Mouse (Mus musculus) limb, embryonic 11.5 days (tissue): ENCODE data around the gene Gmip. TPM values are rescaled to one million over a fixed set of nuclear protein-coding genes. Genes with fewer than 3 reads are reported as not detected.

ENCODE experiments used
- ATAC-seq: fragments of 200-750 bp; cut with Nextera tagmentation; 2 replicates; pipeline ENCODE4 v1.8.0; 2017; ENCODE audit warnings: low read depth; ENCODE audit not compliant: insufficient number of reproducible peaks, low FRiP score, low TSS enrichment
- DNase-seq: peaks from one replicate; pipeline ENCODE4 v3.0.0-alpha.2; 2015; ENCODE audit warnings: low spot score
- H3K27ac ChIP-seq: fragments of 300-500 bp; sonication (generic); replicated peaks from 2 replicates; pipeline ENCODE4 v1.5.1; 2014; ENCODE audit warnings: low read depth, mild to moderate bottlenecking, low read length
- H3K27me3 ChIP-seq: fragments of 300-500 bp; sonication (generic); 2 replicates; pipeline ENCODE4 v1.6.1; 2014; ENCODE audit warnings: mild to moderate bottlenecking, low read length, mixed read lengths; ENCODE audit not compliant: control insufficient read depth, insufficient read depth
- H3K36me3 ChIP-seq: fragments of 300-500 bp; sonication (generic); 2 replicates; pipeline ENCODE4 v1.6.1; 2014; ENCODE audit warnings: mild to moderate bottlenecking, low read length, moderate library complexity, mixed read lengths; ENCODE audit not compliant: control insufficient read depth, insufficient read depth
- H3K4me1 ChIP-seq: fragments of 300-500 bp; sonication (generic); 2 replicates; pipeline ENCODE4 v1.6.1; 2014; ENCODE audit warnings: low read length, mixed read lengths; ENCODE audit not compliant: control insufficient read depth, insufficient read depth
- H3K4me2 ChIP-seq: fragments of 300-500 bp; sonication (generic); 2 replicates; pipeline ENCODE4 v1.6.1; 2014; ENCODE audit warnings: low read depth, mild to moderate bottlenecking, moderate library complexity; ENCODE audit not compliant: severe bottlenecking
- H3K4me3 ChIP-seq: fragments of 300-500 bp; sonication (generic); 2 replicates; pipeline ENCODE4 v1.5.1; 2014; ENCODE audit warnings: low read depth, low read length
- H3K9ac ChIP-seq: fragments of 300-500 bp; sonication (generic); 2 replicates; pipeline ENCODE4 v1.6.1; 2014; ENCODE audit warnings: mild to moderate bottlenecking, low read length
- H3K9me3 ChIP-seq: fragments of 300-500 bp; sonication (generic); 2 replicates; pipeline ENCODE4 v1.6.1; 2016; ENCODE audit warnings: low read length; ENCODE audit not compliant: control insufficient read depth
- WGBS: fragments of 180-500 bp; shearing (Covaris S2); extraction: QIAGEN DNeasy Blood & Tissue Kit; methylation state at CpG from one replicate; pipeline ENCODE4 v1.1.7; 2014; 5-methylcytosine and 5-hydroxymethylcytosine counted together
- polyA plus RNA-seq: library from polyadenylated mRNA; unstranded; fragments of >200 nt; fragmentation: Nextera tagmentation; extraction: Ambion mirVana; gene quantifications from 2 replicates; pipeline ENCODE4 v1.2.1, GENCODE M21; 2014

The Gmip gene
- polyA plus RNA-seq, 1 experiment from 2014 or later: 5.0 TPM

- ATAC-seq: no peak
- H3K4me2 ChIP-seq: no peak overlapping the region
- WGBS: 90% methylated on average over 5 of the region's 5 CpGs
These were observed 1.2 kb upstream of the Gmip start for GRCm38 (mm10) chr8:69807236-69807635.

GRCm38 (mm10) chr8:69808864-69809403, 455 bp downstream of the Gmip start:
- no peaks in the 10 kb centered on the region for H3K27me3 ChIP-seq
- H3K4me1 ChIP-seq: no peaks in the 10 kb centered on the region
- DNase-seq: peak; percentile 47
- no peak overlapping the region for H3K27ac ChIP-seq
- ATAC-seq: peak; percentile 32
- peak overlapping the region; percentile 43; the same call in 1 of the 2 replicates for H3K9ac ChIP-seq
- peaks cover 21% of the 10 kb centered on the region for H3K36me3 ChIP-seq
- no peaks in the 10 kb centered on the region for H3K9me3 ChIP-seq
- H3K4me2 ChIP-seq: peak overlapping the region; percentile 57
- 2% methylated on average over 23 of the region's 23 CpGs for WGBS
- peak overlapping the region; percentile 25 for H3K4me3 ChIP-seq

More at GRCm38 (mm10) chr8:69807236-69807635, 1.2 kb upstream of the Gmip start:
- DNase-seq: no peak
- no peak overlapping the region for H3K4me3 ChIP-seq
- H3K36me3 ChIP-seq: peaks cover 37% of the 10 kb centered on the region
- H3K9me3 ChIP-seq: no peaks in the 10 kb centered on the region
- no peaks in the 10 kb centered on the region for H3K27me3 ChIP-seq
- H3K4me1 ChIP-seq: no peaks in the 10 kb centered on the region
- no peak overlapping the region for H3K27ac ChIP-seq
- H3K9ac ChIP-seq: no peak overlapping the region

GRCm38 (mm10) chr8:69809820-69810219, 1.3 kb downstream of the Gmip start:
- WGBS: 55% methylated on average over 3 of the region's 3 CpGs
- Histone ChIP-seq H3K9me3 (no peaks in the 10 kb centered on the region), H3K4me3 (no peak overlapping the region), H3K36me3 (peaks cover 21% of the 10 kb centered on the region), H3K27ac (no peak overlapping the region), H3K27me3 (no peaks in the 10 kb centered on the region), H3K9ac (no peak overlapping the region), H3K4me1 (no peaks in the 10 kb centered on the region), H3K4me2 (no peak overlapping the region)
- ATAC-seq (no peak), DNase-seq (no peak)

- no peaks in the 10 kb centered on the region for H3K4me1 ChIP-seq
- no peaks in the 10 kb centered on the region for H3K9me3 ChIP-seq
- H3K9ac ChIP-seq: no peak overlapping the region
- ATAC-seq (no peak), DNase-seq (no peak)
- H3K27ac ChIP-seq: no peak overlapping the region
- no peak overlapping the region for H3K4me3 ChIP-seq
- no peaks in the 10 kb centered on the region for H3K27me3 ChIP-seq
- WGBS: 86% methylated on average over 2 of the region's 2 CpGs
- no peak overlapping the region for H3K4me2 ChIP-seq
- peaks cover 4% of the 10 kb centered on the region; the same call in 1 of the 2 replicates for H3K36me3 ChIP-seq
These were observed 6.4 kb downstream of the Gmip start for GRCm38 (mm10) chr8:69814881-69815280.

- no peak for DNase-seq
- no peaks in the 10 kb centered on the region for H3K4me1 ChIP-seq
- no peak overlapping the region for H3K4me3 ChIP-seq
- H3K36me3 ChIP-seq: peaks cover 4% of the 10 kb centered on the region; the same call in 1 of the 2 replicates
- no peaks in the 10 kb centered on the region for H3K9me3 ChIP-seq
- no peaks in the 10 kb centered on the region for H3K27me3 ChIP-seq
- no peak overlapping the region for H3K9ac ChIP-seq
- ATAC-seq: no peak
- 93% methylated on average over 4 of the region's 4 CpGs for WGBS
- H3K27ac ChIP-seq: no peak overlapping the region
- no peak overlapping the region for H3K4me2 ChIP-seq
These were observed 6.9 kb downstream of the Gmip start for GRCm38 (mm10) chr8:69815396-69815795.

GRCm38 (mm10) chr8:69820466-69820865, 12.0 kb downstream of the Gmip start:
- no peak for ATAC-seq
- WGBS: 77% methylated on average over 9 of the region's 9 CpGs
- no peak for DNase-seq
- H3K9me3 ChIP-seq: no peaks in the 10 kb centered on the region
- peaks cover 2% of the 10 kb centered on the region; the same call in 1 of the 2 replicates for H3K36me3 ChIP-seq
- peaks cover 19% of the 10 kb centered on the region for H3K4me1 ChIP-seq
- H3K27me3 ChIP-seq: no peaks in the 10 kb centered on the region
- no peak overlapping the region for H3K9ac ChIP-seq
- H3K4me2 ChIP-seq: no peak overlapping the region
- no peak overlapping the region for H3K27ac ChIP-seq
- H3K4me3 ChIP-seq: no peak overlapping the region

GRCm38 (mm10) chr8:69821971-69822385, 13.5 kb downstream of the Gmip start:
- H3K27me3 ChIP-seq: no peaks in the 10 kb centered on the region
- peak overlapping the region; percentile 74 for H3K4me3 ChIP-seq
- H3K27ac ChIP-seq: no peak overlapping the region
- H3K36me3 ChIP-seq: peaks cover 5% of the 10 kb centered on the region
- H3K4me2 ChIP-seq: peak overlapping the region; percentile 58
- ATAC-seq (peak; percentile 63), DNase-seq (peak; percentile 81)
- no peaks in the 10 kb centered on the region for H3K9me3 ChIP-seq
- peak overlapping the region; percentile 84 for H3K9ac ChIP-seq
- H3K4me1 ChIP-seq: peaks cover 19% of the 10 kb centered on the region
- WGBS: under 1% methylated on average over 16 of the region's 22 CpGs

- whole genome bisulfite sequencing: 2% methylated on average over 31 of the region's 35 CpGs
- peaks cover 5% of the 10 kb centered on the region for H3K36me3 ChIP-seq
These were observed 14.1 kb downstream of the Gmip start, which contains the start of gene Lpar2 for GRCm38 (mm10) chr8:69822386-69823191. TSS of gene Lpar2 (plus strand) at chr8:69822429.

More at GRCm38 (mm10) chr8:69822386-69823191, 14.1 kb downstream of the Gmip start, which contains the start of gene Lpar2:
- Histone ChIP-seq H3K9ac (peak within 1 kb of the TSS; percentile 84), H3K9me3 (no peaks in the 10 kb centered on the region), H3K27me3 (no peaks in the 10 kb centered on the region), H3K4me3 (peak within 1 kb of the TSS; percentile 74), H3K27ac (peak within 1 kb of the TSS; percentile 75), H3K4me1 (peaks cover 19% of the 10 kb centered on the region), H3K4me2 (peak within 1 kb of the TSS; percentile 58)
- ATAC-seq: peak; percentile 85
- peak; percentile 88 for DNase-seq
